Mouse (Mus musculus): ENCODE results near the gene Timp3. TPM values are rescaled to one million over a fixed set of nuclear protein-coding genes. Genes with fewer than 3 reads are reported as not detected.

The Timp3 gene
- total RNA-seq, 2 experiments from 2014 or later = 53.4 to 70.4 TPM

- no peak for DNase-seq (ENCODE audit: low spot score in 2 of 2)
- intact Hi-C loops (cut with DNase I) = loop anchor here (1.0 to 10.0 kb wide), 3 partner anchors 111 to 328 kb away; no protein-coding TSS in a partner anchor
Observed at GRCm38 (mm10) chr10:86295454-86296098, 4.6 kb upstream of the Timp3 start.

GRCm38 (mm10) chr10:86296111-86296510 lies 4.1 kb upstream of the Timp3 start:
- intact Hi-C loops (cut with DNase I) = loop anchor here (1.0 to 10.0 kb wide), 3 partner anchors 111 to 329 kb away; no protein-coding TSS in a partner anchor
- peak; percentile 75 to 80 for DNase-seq (ENCODE audit: low spot score in 2 of 2)

GRCm38 (mm10) chr10:86297307-86297706 lies 2.9 kb upstream of the Timp3 start:
- intact Hi-C loops (cut with DNase I) = loop anchor here (5.0 to 10.0 kb wide), 2 partner anchors 113 to 330 kb away; no protein-coding TSS in a partner anchor
- no peak for DNase-seq (ENCODE audit: low spot score in 2 of 2)

GRCm38 (mm10) chr10:86298326-86298725 lies 1.8 kb upstream of the Timp3 start:
- no peak for DNase-seq (ENCODE audit: low spot score in 2 of 2)
- intact Hi-C loops (cut with DNase I) = loop anchor here (5.0 to 10.0 kb wide), 2 partner anchors 114 to 331 kb away; no protein-coding TSS in a partner anchor

GRCm38 (mm10) chr10:86299795-86300194 lies 377 bp upstream of the Timp3 start:
- no peak for DNase-seq (ENCODE audit: low spot score in 2 of 2)
- intact Hi-C loops (cut with DNase I) = loop anchor here (1.0 to 10.0 kb wide), 4 partner anchors 43 to 332 kb away; no protein-coding TSS in a partner anchor

GRCm38 (mm10) chr10:86301117-86301490 lies 932 bp downstream of the Timp3 start:
- intact Hi-C loops (cut with DNase I) = loop anchor here (5.0 kb wide), 1 partner anchor 41 kb away; no protein-coding TSS in a partner anchor
- DNase-seq (ENCODE audit: low spot score in 2 of 2) = no peak

- no peak for DNase-seq (ENCODE audit: low spot score in 2 of 2)
- intact Hi-C loops (cut with DNase I) = loop anchor here (5.0 kb wide), 1 partner anchor 41 kb away; no protein-coding TSS in a partner anchor
Observed at GRCm38 (mm10) chr10:86301593-86302317, 1.6 kb downstream of the Timp3 start.

- intact Hi-C loops (cut with DNase I) = loop anchor here (5.0 kb wide), 1 partner anchor 40 kb away; no protein-coding TSS in a partner anchor
- DNase-seq (ENCODE audit: low spot score in 2 of 2) = no peak
Observed at GRCm38 (mm10) chr10:86302318-86302648, 2.1 kb downstream of the Timp3 start.

GRCm38 (mm10) chr10:86302761-86303494 lies 2.8 kb downstream of the Timp3 start:
- DNase-seq (ENCODE audit: low spot score in 2 of 2) = peak; percentile 68 to 70
- intact Hi-C loops (cut with DNase I) = loop anchor here (5.0 kb wide), 1 partner anchor 39 kb away; no protein-coding TSS in a partner anchor

GRCm38 (mm10) chr10:86303495-86303876 lies 3.3 kb downstream of the Timp3 start:
- intact Hi-C loops (cut with DNase I) = loop anchor here (5.0 kb wide), 1 partner anchor 39 kb away; no protein-coding TSS in a partner anchor
- DNase-seq (ENCODE audit: low spot score in 2 of 2) = no peak

GRCm38 (mm10) chr10:86304583-86304982 lies 4.4 kb downstream of the Timp3 start:
- intact Hi-C loops (cut with DNase I) = loop anchor here (5.0 kb wide), 1 partner anchor 38 kb away; no protein-coding TSS in a partner anchor
- DNase-seq (ENCODE audit: low spot score in 2 of 2) = no peak

- no peak for DNase-seq (ENCODE audit: low spot score in 2 of 2)
- intact Hi-C loops (cut with DNase I) = no loop called here
Observed at GRCm38 (mm10) chr10:86307235-86307634, 7.1 kb downstream of the Timp3 start.

- intact Hi-C loops (cut with DNase I) = no loop called here
- no peak for DNase-seq (ENCODE audit: low spot score in 2 of 2)
Observed at GRCm38 (mm10) chr10:86310527-86310926, 10.4 kb downstream of the Timp3 start.

GRCm38 (mm10) chr10:86312976-86313375 lies 12.8 kb downstream of the Timp3 start:
- DNase-seq (ENCODE audit: low spot score in 2 of 2) = no peak
- intact Hi-C loops (cut with DNase I) = no loop called here

GRCm38 (mm10) chr10:86313448-86313847 lies 13.3 kb downstream of the Timp3 start:
- no peak for DNase-seq (ENCODE audit: low spot score in 2 of 2)
- intact Hi-C loops (cut with DNase I) = no loop called here

- intact Hi-C loops (cut with DNase I) = no loop called here
- no peak for DNase-seq (ENCODE audit: low spot score in 2 of 2)
Observed at GRCm38 (mm10) chr10:86315513-86315912, 15.3 kb downstream of the Timp3 start.

- intact Hi-C loops (cut with DNase I) = no loop called here
- no peak for DNase-seq (ENCODE audit: low spot score in 2 of 2)
Observed at GRCm38 (mm10) chr10:86317633-86318032, 17.5 kb downstream of the Timp3 start.

GRCm38 (mm10) chr10:86318552-86319140 lies 18.5 kb downstream of the Timp3 start:
- no peak for DNase-seq (ENCODE audit: low spot score in 2 of 2)
- intact Hi-C loops (cut with DNase I) = no loop called here

- no peak for DNase-seq (ENCODE audit: low spot score in 2 of 2)
- intact Hi-C loops (cut with DNase I) = no loop called here
Observed at GRCm38 (mm10) chr10:86319526-86319925, 19.4 kb downstream of the Timp3 start.

GRCm38 (mm10) chr10:86320204-86320603 lies 20.0 kb downstream of the Timp3 start:
- intact Hi-C loops (cut with DNase I) = no loop called here
- no peak for DNase-seq (ENCODE audit: low spot score in 2 of 2)
